Mouse (Mus musculus) small intestine, adult 10 weeks (tissue): Measurements from ENCODE around the gene Olfr994. TPM values are rescaled to one million over a fixed set of nuclear protein-coding genes. Genes with fewer than 3 reads are reported as not detected.

Experiments used
- polyA plus RNA-seq: library from polyadenylated mRNA; stranded (reverse); fragments of 350-450 nt; fragmentation: Illumina TruSeq; extraction: RNeasy Lipid Tissue Mini Kit (QIAGEN cat#74804); gene quantifications from one replicate; pipeline ENCODE4 v1.2.3, GENCODE M21; 2014; ENCODE audit warnings: low replicate concordance

Gene Olfr994
- not detected for polyA plus RNA-seq

GRCm38 (mm10) chr2:85436351-85436750, at the start of gene Olfr994:
Gene Olfr994 (minus strand): TSS chr2:85436451.

GRCm38 (mm10) chr2:85443539-85443938, 7.3 kb upstream of the Olfr994 start, which contains the start of gene Olfr995:
Gene Olfr995 (minus strand): TSS chr2:85443639.

DNA sequence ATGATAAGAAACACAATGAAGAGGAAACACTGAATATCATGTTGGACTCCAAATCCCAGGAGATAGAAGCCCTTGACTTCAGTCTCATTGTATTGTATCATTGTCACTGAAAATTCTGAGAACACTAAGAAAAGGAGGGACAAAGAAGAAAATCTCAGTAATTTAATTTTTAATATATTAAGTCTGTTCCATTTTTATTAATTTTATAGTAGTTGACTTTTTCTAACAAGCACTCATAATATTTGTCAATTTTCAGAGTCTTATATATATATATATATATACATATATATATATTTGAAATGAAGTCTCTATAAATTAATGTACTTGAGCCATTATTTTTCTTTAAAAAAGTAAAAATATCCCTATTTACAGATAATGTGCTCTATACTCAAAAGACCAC, 21.5 kb downstream of the Olfr994 start, which contains the start of gene Olfr993:
TSS of gene Olfr993 (minus strand) at position 101 of the 400 bp plus-strand sequence.

DNA sequence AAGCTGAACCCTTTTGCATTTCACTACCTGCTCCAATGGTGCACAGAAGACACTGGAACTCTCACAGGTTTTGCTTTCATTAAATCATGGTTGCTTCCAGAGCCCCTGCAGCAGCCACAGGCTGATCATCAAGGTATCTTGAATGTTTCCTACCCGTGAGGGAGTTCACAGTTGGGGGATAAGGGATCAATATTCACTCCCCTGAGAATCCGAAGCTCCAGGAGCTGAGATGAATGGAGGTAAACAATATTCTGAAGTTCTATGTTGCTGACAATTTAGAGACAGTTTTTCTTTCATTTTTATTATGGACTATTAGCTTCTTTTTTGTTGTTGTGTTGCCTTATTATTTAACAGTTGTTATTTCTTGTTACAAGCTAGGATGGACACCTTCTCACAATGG, 26.9 kb downstream of the Olfr994 start, which contains the start of gene Olfr992:
TSS of gene Olfr992 (minus strand) at position 101 of the 400 bp plus-strand sequence.

Other genes starting within 250 kb of the Olfr994 start
- gene Lrrc55, start 239.3 kb downstream of the Olfr994 start, polyA plus RNA-seq: 3.0 TPM
- not detected for gene Olfr987, start 97.1 kb downstream of the Olfr994 start, polyA plus RNA-seq
- gene Olfr988, start 73.2 kb downstream of the Olfr994 start, polyA plus RNA-seq: not detected
- not detected for gene Olfr992, start 27.0 kb downstream of the Olfr994 start, polyA plus RNA-seq
- not detected for gene Olfr993, start 21.6 kb downstream of the Olfr994 start, polyA plus RNA-seq
- not detected for gene Olfr995, start 7.2 kb upstream of the Olfr994 start, polyA plus RNA-seq
- gene 4833423E24Rik, start 82.6 kb upstream of the Olfr994 start, polyA plus RNA-seq: 0.22 TPM
- gene Olfr996, start 142.8 kb upstream of the Olfr994 start, polyA plus RNA-seq: not detected
- not detected for gene Olfr998, start 152.5 kb upstream of the Olfr994 start, polyA plus RNA-seq
- not detected for gene Olfr1000, start 175.5 kb upstream of the Olfr994 start, polyA plus RNA-seq
- gene Olfr1002, start 214.3 kb upstream of the Olfr994 start, polyA plus RNA-seq: not detected
- not detected for gene Olfr154, start 228.0 kb upstream of the Olfr994 start, polyA plus RNA-seq
- not detected for gene Olfr1006, start 242.3 kb upstream of the Olfr994 start, polyA plus RNA-seq